Mouse (Mus musculus) ZHBTc4 (cell line): ENCODE results near the gene Gle1.

Experiments used
- DNase-seq: peaks from one replicate; pipeline ENCODE4 v3.0.0-alpha.2; 2011; ENCODE audit warnings: low read depth, low spot score

Gle1 gene

GRCm38 (mm10) chr2:29964354-29965249 is 29.4 kb downstream of the Gle1 start:
- no peak for DNase-seq

GRCm38 (mm10) chr2:29965250-29965843 is 30.1 kb downstream of the Gle1 start, which contains the start of gene Sptan1:
TSS of gene Sptan1 (plus strand) at chr2:29965560.
- DNase-seq: peak; percentile 98

- DNase-seq: peak; percentile 37
Measured at GRCm38 (mm10) chr2:29965906-29966305, 30.7 kb downstream of the Gle1 start.

GRCm38 (mm10) chr2:29966826-29967225 is 31.6 kb downstream of the Gle1 start:
- DNase-seq: no peak

GRCm38 (mm10) chr2:29967768-29968167 is 32.5 kb downstream of the Gle1 start:
- DNase-seq: no peak

- DNase-seq: no peak
Measured at GRCm38 (mm10) chr2:29968638-29969037, 33.4 kb downstream of the Gle1 start.

GRCm38 (mm10) chr2:29971838-29972635 is 36.8 kb downstream of the Gle1 start:
- no peak for DNase-seq

GRCm38 (mm10) chr2:29973525-29973924 is 38.3 kb downstream of the Gle1 start:
- DNase-seq: peak; percentile 83

- peak; percentile 65 for DNase-seq
Measured at GRCm38 (mm10) chr2:29977307-29977706, 42.1 kb downstream of the Gle1 start.

- no peak for DNase-seq
Measured at GRCm38 (mm10) chr2:29980661-29981060, 45.4 kb downstream of the Gle1 start.

- no peak for DNase-seq
Measured at GRCm38 (mm10) chr2:29991962-29992361, 56.7 kb downstream of the Gle1 start.

GRCm38 (mm10) chr2:30009101-30009500 is 73.9 kb downstream of the Gle1 start:
- DNase-seq: no peak
